Mouse (Mus musculus) small intestine, adult 2 months (tissue): ENCODE data around the gene Abcb1a. TPM values are rescaled to one million over a fixed set of nuclear protein-coding genes. Genes with fewer than 3 reads are reported as not detected.
"Not testable (repeated sequence)": the region's sequence is repeated elsewhere in the genome, so short reads cannot be mapped to it uniquely, and the experiment has no call there.

Experiments used
- H3K27ac ChIP-seq: fragments of 200-500 bp; 2 replicates; pipeline ENCODE4 v1.5.1; 2012; ENCODE audit warnings: low read depth, low read length, control low read depth, inconsistent platforms; ENCODE audit not compliant: insufficient read depth
- H3K27me3 ChIP-seq: fragments of 200-500 bp; 2 replicates; pipeline ENCODE4 v1.6.1; 2012; ENCODE audit warnings: mild to moderate bottlenecking, moderate library complexity, low read length, inconsistent platforms; ENCODE audit not compliant: control insufficient read depth, insufficient read depth
- H3K36me3 ChIP-seq: fragments of 200-500 bp; 2 replicates; pipeline ENCODE4 v1.6.1; 2012; ENCODE audit warnings: mild to moderate bottlenecking, low read length, control low read depth, inconsistent platforms; ENCODE audit not compliant: control insufficient read depth, insufficient read depth
- H3K4me1 ChIP-seq: fragments of 200-500 bp; 2 replicates; pipeline ENCODE4 v1.6.1; 2012; ENCODE audit warnings: low read length, inconsistent platforms, mixed read lengths; ENCODE audit not compliant: control insufficient read depth, insufficient read depth, insufficient read length
- H3K4me3 ChIP-seq: fragments of 200-500 bp; 2 replicates; pipeline ENCODE4 v1.5.1; 2012; ENCODE audit warnings: low read depth, mild to moderate bottlenecking, control low read depth, inconsistent platforms, low read length, moderate library complexity
- CTCF ChIP-seq: fragments of 200-500 bp; IDR thresholded peaks from 2 replicates; pipeline ENCODE4 v1.5.1; 2012; ENCODE audit warnings: low read depth, mild to moderate bottlenecking, control low read depth, inconsistent platforms, low read length, moderate library complexity, mixed read lengths; ENCODE audit not compliant: insufficient replicate concordance, insufficient read length; ENCODE audit errors: extremely low read depth
- POLR2A ChIP-seq: fragments of 200-500 bp; IDR thresholded peaks from 2 replicates; pipeline ENCODE4 v1.6.1; 2012; ENCODE audit warnings: low read depth, mild to moderate bottlenecking, control low read depth, inconsistent platforms, low read length, moderate library complexity
- WGBS: fragments of 180-500 bp; shearing (Covaris S2); methylation state at CpG from one replicate; pipeline ENCODE4 v1.1.7; 2018; 5-methylcytosine and 5-hydroxymethylcytosine counted together
- polyA plus RNA-seq: library from polyadenylated mRNA; depleted of rRNA; stranded (reverse); fragments of >200 nt; gene quantifications from 2 replicates; pipeline ENCODE4 v1.2.3, GENCODE M21; 2012

The Abcb1a gene
- polyA plus RNA-seq, 1 experiment: 28.5 TPM

- 81% methylated on average over 5 of the region's 5 CpGs for WGBS
These were observed 63.0 kb downstream of the Abcb1a start for GRCm38 (mm10) chr5:8722867-8723266.

GRCm38 (mm10) chr5:8727760-8728159 lies 67.9 kb downstream of the Abcb1a start:
- Histone ChIP-seq H3K36me3 (peaks cover 51% of the 10 kb centered on the region), H3K4me3 (no peak overlapping the region), H3K27ac (no peak overlapping the region), H3K4me1 (no peaks in the 10 kb centered on the region), H3K27me3 (no peaks in the 10 kb centered on the region)
- 64% methylated on average over 4 of the region's 4 CpGs for WGBS
- TF ChIP-seq CTCF (no peak), POLR2A (no peak)

More at GRCm38 (mm10) chr5:8722867-8723266, 63.0 kb downstream of the Abcb1a start:
- peaks cover 56% of the 10 kb centered on the region for H3K36me3 ChIP-seq
- no peaks in the 10 kb centered on the region for H3K27me3 ChIP-seq
- no peak for TF ChIP-seq POLR2A
- TF ChIP-seq CTCF: no peak
- H3K4me3 ChIP-seq: no peak overlapping the region
- no peak overlapping the region for H3K27ac ChIP-seq
- H3K4me1 ChIP-seq: no peaks in the 10 kb centered on the region

- no peaks in the 10 kb centered on the region for H3K27me3 ChIP-seq
- no peak for TF ChIP-seq POLR2A
- no peak for TF ChIP-seq CTCF
- H3K4me1 ChIP-seq: no peaks in the 10 kb centered on the region
- no peak overlapping the region for H3K27ac ChIP-seq
- H3K36me3 ChIP-seq: peaks cover 55% of the 10 kb centered on the region
- no peak overlapping the region for H3K4me3 ChIP-seq
These were observed 72.8 kb downstream of the Abcb1a start for GRCm38 (mm10) chr5:8732639-8733038.

- H3K4me3 ChIP-seq, H3K27me3 ChIP-seq, H3K27ac ChIP-seq, H3K4me1 ChIP-seq: not testable (repeated sequence)
- H3K36me3 ChIP-seq: peaks cover 51% of the 10 kb centered on the region
- WGBS: 91% methylated on average over 10 of the region's 10 CpGs
These were observed 73.4 kb downstream of the Abcb1a start for GRCm38 (mm10) chr5:8733307-8733706.

GRCm38 (mm10) chr5:8736389-8736788 lies 76.5 kb downstream of the Abcb1a start:
- Histone ChIP-seq H3K27me3 (no peaks in the 10 kb centered on the region), H3K4me3 (no peak overlapping the region), H3K36me3 (peaks cover 61% of the 10 kb centered on the region), H3K4me1 (no peaks in the 10 kb centered on the region), H3K27ac (no peak overlapping the region)
- TF ChIP-seq POLR2A (no peak), CTCF (no peak)
- WGBS: 73% methylated on average over 4 of the region's 4 CpGs

GRCm38 (mm10) chr5:8737062-8737461 lies 77.2 kb downstream of the Abcb1a start:
- H3K36me3 ChIP-seq: peaks cover 63% of the 10 kb centered on the region
- no peak overlapping the region for H3K4me3 ChIP-seq
- no peaks in the 10 kb centered on the region for H3K4me1 ChIP-seq
- 87% methylated on average over 4 of the region's 4 CpGs for WGBS
- H3K27me3 ChIP-seq: no peaks in the 10 kb centered on the region
- TF ChIP-seq POLR2A (no peak), CTCF (no peak)
- no peak overlapping the region for H3K27ac ChIP-seq

- H3K27ac ChIP-seq, H3K4me3 ChIP-seq: not testable (repeated sequence)
- 93% methylated on average over 13 of the region's 13 CpGs for WGBS
These were observed 87.4 kb downstream of the Abcb1a start for GRCm38 (mm10) chr5:8747244-8747643.

GRCm38 (mm10) chr5:8772866-8773265 lies 113.0 kb downstream of the Abcb1a start:
- Histone ChIP-seq H3K4me3 (no peak overlapping the region), H3K27ac (no peak overlapping the region), H3K4me1 (no peaks in the 10 kb centered on the region), H3K36me3 (no peaks in the 10 kb centered on the region), H3K27me3 (no peaks in the 10 kb centered on the region)
- TF ChIP-seq POLR2A (no peak), CTCF (no peak)
- 57% methylated on average over 3 of the region's 3 CpGs for WGBS

More at GRCm38 (mm10) chr5:8747244-8747643, 87.4 kb downstream of the Abcb1a start:
- H3K4me1 ChIP-seq, H3K27me3 ChIP-seq: not testable (repeated sequence)
- peaks cover 45% of the 10 kb centered on the region for H3K36me3 ChIP-seq
